Comparison of ENCODE assay signal across 7 mouse cellular contexts in the genomic region with DNA sequence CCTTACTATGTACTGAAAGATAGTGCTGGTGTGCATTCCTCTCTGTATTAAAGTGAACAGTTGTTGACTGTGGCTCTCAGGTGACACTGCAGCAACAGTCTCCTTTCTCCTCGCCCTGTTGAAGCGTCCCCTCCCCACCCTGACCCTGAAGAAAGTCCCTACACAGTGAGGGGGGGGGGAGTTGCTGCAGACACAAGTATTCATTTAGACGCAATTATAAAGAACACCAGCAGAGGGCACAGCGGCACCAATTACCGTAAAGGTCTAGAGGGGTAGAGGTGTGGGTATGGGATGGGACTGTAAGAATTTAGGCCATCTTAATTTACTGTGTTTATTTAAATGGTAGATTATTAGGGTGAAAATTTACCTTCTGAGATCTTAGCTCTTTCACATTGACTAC. TPM values are rescaled to one million over a fixed set of nuclear protein-coding genes. Genes with fewer than 3 reads are reported as not detected.
DNase-seq lines count a peak whose midpoint lies in the region; ATAC-seq and TF ChIP-seq lines count a peak whose summit lies in the region.

No protein-coding gene starts in this region.

- H3K4me2 ChIP-seq in intestine, postnatal 0 days (replicated peaks; ENCODE audit: low read depth), result no peak overlapping the region
- H3K4me2 ChIP-seq in intestine, embryonic 15.5 days (replicated peaks), result no peak overlapping the region

- H3K9me3 ChIP-seq in intestine, postnatal 0 days (ENCODE audit: control insufficient read depth), result no peaks in the 10 kb centered on the region
- no peaks in the 10 kb centered on the region for H3K9me3 ChIP-seq in intestine, embryonic 15.5 days

- CTCF ChIA-PET in Patski (lab: Charles Lee), result interaction anchor here (1.0 to 2.9 kb wide), 4 partner anchors 8 to 89 kb away, joined by 3 to 22 read pairs (median 4); no protein-coding TSS in a partner anchor

- no peak overlapping the region for H3K4me3 ChIP-seq in intestine, postnatal 0 days (ENCODE audit: low read depth, low read length)
- no peak overlapping the region for H3K4me3 ChIP-seq in intestine, embryonic 15.5 days (replicated peaks)

- POLR2A ChIA-PET in Patski (lab: Charles Lee), result no interaction called here

- peaks cover 46% of the 10 kb centered on the region for H3K36me3 ChIP-seq in intestine, postnatal 0 days (ENCODE audit: control insufficient read depth, insufficient read depth)
- 0 out of 2 replicates have a peak, but pooled peaks cover 9% of the 10 kb centered on the region for H3K36me3 ChIP-seq in intestine, embryonic 15.5 days

- DNase-seq in CD4-positive helper T cell, adult 2 months (ENCODE audit: low read depth, low spot score), result peak; percentile 57
- no peak for DNase-seq in Patski (ENCODE audit: low read depth, low spot score)
- peak; percentile 30 for DNase-seq in lung, postnatal 14 days
- DNase-seq in adrenal gland, postnatal 4 days (ENCODE audit: low spot score in 2 of 2), result no peak

- 70% methylated on average over 5 of the region's 5 CpGs for WGBS in intestine, postnatal 0 days
- 68% methylated on average over 5 of the region's 5 CpGs for WGBS in intestine, embryonic 15.5 days

- in situ Hi-C loops in Patski (cut with MboI; ENCODE audit: low pct_unique_long_range_greater_than_20kb), result loop anchor here (25.0 kb wide), 1 partner anchor 397 kb away; no protein-coding TSS in a partner anchor

- no peak for ATAC-seq in intestine, postnatal 0 days
- no peak for ATAC-seq in intestine, embryonic 15.5 days
- no peak for ATAC-seq in Patski
- no peak for ATAC-seq in erythroblast, adult 5-6 weeks (replicated peaks; ENCODE audit: low FRiP score, poor library complexity, severe bottlenecking)

- no peak overlapping the region for H3K27ac ChIP-seq in intestine, postnatal 0 days (ENCODE audit: low read depth, low read length)
- no peak overlapping the region for H3K27ac ChIP-seq in intestine, embryonic 15.5 days

- H3K9ac ChIP-seq in intestine, postnatal 0 days (ENCODE audit: low read depth, low read length), result no peak overlapping the region
- H3K9ac ChIP-seq in intestine, embryonic 15.5 days, result no peak overlapping the region

- no peaks in the 10 kb centered on the region for H3K4me1 ChIP-seq in intestine, postnatal 0 days (replicated peaks; ENCODE audit: control insufficient read depth, insufficient read depth, low read length)
- H3K4me1 ChIP-seq in intestine, embryonic 15.5 days (replicated peaks), result no peaks in the 10 kb centered on the region

- no peaks in the 10 kb centered on the region for H3K27me3 ChIP-seq in intestine, postnatal 0 days (replicated peaks; ENCODE audit: control insufficient read depth, insufficient read depth, low read length)
- no peaks in the 10 kb centered on the region for H3K27me3 ChIP-seq in intestine, embryonic 15.5 days (replicated peaks)
- H3K27me3 ChIP-seq in Patski, result no peaks in the 10 kb centered on the region

- TF ChIP-seq CTCF in intestine, postnatal 0 days (IDR thresholded peaks at IDR 0.05; ENCODE audit: low read depth), result peak; percentile 63
- peak; percentile 22 for TF ChIP-seq CTCF in Patski (IDR thresholded peaks at IDR 0.05)

RNA-seq across cellular contexts. Expression of a gene that starts 17.7 kb away (rescaled TPM):
- polyA plus RNA-seq in intestine, postnatal 0 days (2015; fragmentation: Nextera tagmentation; extraction: Ambion mirVana), result 14.5 and 16.4 TPM in 2 replicates
- 17.9 and 18.6 TPM in 2 replicates for polyA plus RNA-seq in intestine, embryonic 15.5 days (2015; fragmentation: Nextera tagmentation; extraction: Ambion mirVana)
- 42.2 TPM for polyA plus RNA-seq in Patski (2021)
- 37.8 and 42.1 TPM in 2 replicates for total RNA-seq in erythroblast, adult 5-6 weeks (2015; ENCODE audit: low replicate concordance)
- 47.0 and 48.9 TPM in 2 replicates for total RNA-seq in erythroblast, adult 5-6 weeks (2017; ENCODE audit: low replicate concordance)
- total RNA-seq in adrenal gland, postnatal 4 days (2021), result 100 to 1,000 TPM; 102 to 108 TPM

Comparison
In these comparisons a context has a peak if more than half of its experiments do, and no peak if none do; other contexts are left out.
1. DNase-seq: peak in CD4-positive helper T cell, adult 2 months (single experiment) and lung, postnatal 14 days (single experiment); none in Patski (single experiment) and adrenal gland, postnatal 4 days (0 of 2).